In genomic region chr8:45743739-45744138, GRCm38 (mm10) we compare ENCODE assay signal across 33 mouse cellular contexts.
"Had no signal": no experiment of that assay in that cellular context is flagged by ENCODE, and none has a peak within 500 bp of the region (broad histone marks: within the 10 kb centered on the region; RNA-seq: fewer than 3 reads in every experiment).

No protein-coding gene starts in this region.

- ATAC-seq: hindbrain, embryonic 16.5 days; hindbrain, postnatal 0 days; inflammation-experienced regulatory T-cells, adult 6 months had no signal

- H3K27me3 ChIP-seq: heart, embryonic 12.5 days; heart, embryonic 13.5 days; heart, embryonic 15.5 days; hindbrain, embryonic 12.5 days; hindbrain, embryonic 13.5 days; hindbrain, embryonic 15.5 days; kidney, embryonic 15.5 days had no signal

- H3K36me3 ChIP-seq: hindbrain, embryonic 10.5 days had no signal

- H3K4me3 ChIP-seq: heart, embryonic 10.5 days; heart, embryonic 12.5 days; heart, embryonic 13.5 days; heart, embryonic 15.5 days; hindbrain, embryonic 10.5 days; hindbrain, embryonic 12.5 days; hindbrain, embryonic 13.5 days; hindbrain, embryonic 15.5 days; kidney, embryonic 15.5 days; layer of hippocampus, adult 2 months; left cerebral cortex, adult 2 months had no signal

- H3K4me1 ChIP-seq: heart, embryonic 10.5 days; hindbrain, embryonic 10.5 days; hindbrain, embryonic 12.5 days; hindbrain, embryonic 13.5 days; hindbrain, embryonic 15.5 days; kidney, embryonic 15.5 days had no signal

- DNase-seq: heart, postnatal 10 days; heart, postnatal 14 days; heart, postnatal 36 days; heart, postnatal 4 days; kidney, adult 11 months; kidney, adult 18-20 months; kidney, adult 2 months; kidney, adult 8-10 months; kidney, adult 9 months; kidney, postnatal 10 days; kidney, postnatal 14 days; kidney, postnatal 25 days; kidney, postnatal 36 days; kidney, postnatal 4 days; layer of hippocampus, adult 9-11 months; layer of hippocampus, postnatal 36 days had no signal

- H3K27ac ChIP-seq: heart, embryonic 10.5 days; heart, embryonic 13.5 days; heart, embryonic 15.5 days; hindbrain, embryonic 10.5 days; hindbrain, embryonic 12.5 days; hindbrain, embryonic 13.5 days; hindbrain, embryonic 14.5 days; hindbrain, embryonic 15.5 days; hindbrain, postnatal 0 days; kidney, embryonic 15.5 days; kidney, postnatal 0 days; layer of hippocampus, adult 2 months; left cerebral cortex, adult 2 months had no signal

- H3K9ac ChIP-seq: heart, embryonic 12.5 days; heart, embryonic 13.5 days; heart, embryonic 15.5 days; hindbrain, embryonic 12.5 days; hindbrain, embryonic 13.5 days; hindbrain, embryonic 14.5 days; hindbrain, embryonic 15.5 days; kidney, embryonic 15.5 days had no signal

- H3K4me2 ChIP-seq: heart, embryonic 11.5 days; heart, embryonic 12.5 days; heart, embryonic 13.5 days; heart, embryonic 15.5 days; hindbrain, embryonic 12.5 days; hindbrain, embryonic 13.5 days; hindbrain, embryonic 14.5 days; hindbrain, embryonic 15.5 days; kidney, embryonic 15.5 days had no signal

- H3K9me3 ChIP-seq: heart, embryonic 10.5 days; heart, embryonic 12.5 days; heart, embryonic 13.5 days; heart, embryonic 15.5 days; hindbrain, embryonic 10.5 days; hindbrain, embryonic 12.5 days; hindbrain, embryonic 13.5 days; hindbrain, embryonic 15.5 days; kidney, embryonic 15.5 days had no signal
